Mouse (Mus musculus): ENCODE results near the gene Fam89b.
A peak's percentile ranks its signal among the peaks of the same experiment; 100 is the strongest.

The Fam89b gene

GRCm38 (mm10) chr19:5739446-5739845 lies 10.0 kb upstream of the Fam89b start:
- no peak for DNase-seq (ENCODE audit: low spot score in 2 of 2)

GRCm38 (mm10) chr19:5734325-5734724 lies 4.9 kb upstream of the Fam89b start:
- no peak for DNase-seq (ENCODE audit: low spot score in 2 of 2)

- peak; percentile 76 to 80 for DNase-seq (ENCODE audit: low spot score in 2 of 2)
Observed at GRCm38 (mm10) chr19:5731264-5731978, 2.0 kb upstream of the Fam89b start.

- DNase-seq (ENCODE audit: low spot score in 2 of 2), result peak; percentile 22 to 38
Observed at GRCm38 (mm10) chr19:5730314-5731186, 1.1 kb upstream of the Fam89b start.

GRCm38 (mm10) chr19:5728631-5729443 lies 616 bp downstream of the Fam89b start:
- peak; percentile 29 to 49 for DNase-seq (ENCODE audit: low spot score in 2 of 2)

- peak; percentile 73 to 92 for DNase-seq (ENCODE audit: low spot score in 2 of 2)
Observed at GRCm38 (mm10) chr19:5727701-5728100, 1.8 kb downstream of the Fam89b start.

GRCm38 (mm10) chr19:5726961-5727578 lies 2.4 kb downstream of the Fam89b start:
- DNase-seq (ENCODE audit: low spot score in 2 of 2), result no peak

GRCm38 (mm10) chr19:5725767-5726515 lies 3.5 kb downstream of the Fam89b start, which contains the start of gene Ehbp1l1:
TSS of gene Ehbp1l1 (minus strand) at chr19:5726317.
- DNase-seq (ENCODE audit: low spot score in 2 of 2), result peak; percentile 48 to 77

GRCm38 (mm10) chr19:5725029-5725707 lies 4.3 kb downstream of the Fam89b start:
- no peak for DNase-seq (ENCODE audit: low spot score in 2 of 2)

- DNase-seq (ENCODE audit: low spot score in 2 of 2), result no peak
Observed at GRCm38 (mm10) chr19:5724549-5724941, 4.9 kb downstream of the Fam89b start.

- no peak for DNase-seq (ENCODE audit: low spot score in 2 of 2)
Observed at GRCm38 (mm10) chr19:5723934-5724548, 5.4 kb downstream of the Fam89b start.

GRCm38 (mm10) chr19:5722848-5723425 lies 6.5 kb downstream of the Fam89b start:
- no peak for DNase-seq (ENCODE audit: low spot score in 2 of 2)

GRCm38 (mm10) chr19:5721233-5721632 lies 8.2 kb downstream of the Fam89b start:
- DNase-seq (ENCODE audit: low spot score in 2 of 2), result no peak

- DNase-seq (ENCODE audit: low spot score in 2 of 2), result no peak
Observed at GRCm38 (mm10) chr19:5716955-5717354, 12.5 kb downstream of the Fam89b start.

- DNase-seq (ENCODE audit: low spot score in 2 of 2), result no peak
Observed at GRCm38 (mm10) chr19:5715793-5716688, 13.4 kb downstream of the Fam89b start.

GRCm38 (mm10) chr19:5713730-5714129 lies 15.7 kb downstream of the Fam89b start:
- DNase-seq (ENCODE audit: low spot score in 2 of 2), result no peak

GRCm38 (mm10) chr19:5713255-5713654 lies 16.2 kb downstream of the Fam89b start:
- no peak for DNase-seq (ENCODE audit: low spot score in 2 of 2)

- no peak for DNase-seq (ENCODE audit: low spot score in 2 of 2)
Observed at GRCm38 (mm10) chr19:5711907-5712460, 17.5 kb downstream of the Fam89b start.
